16 mouse cellular contexts compared by ENCODE assay signal in genomic region chr2:70201796-70202555, GRCm38 (mm10).
DNase-seq lines count a peak whose midpoint lies in the region; ATAC-seq lines count a peak whose summit lies in the region.
"Had no signal": no experiment of that assay in that cellular context is flagged by ENCODE, and none has a peak within 500 bp of the region (broad histone marks: within the 10 kb centered on the region; RNA-seq: fewer than 3 reads in every experiment).

No protein-coding gene starts in this region.

- 12% methylated on average over 11 of the region's 11 CpGs for WGBS in forebrain, embryonic 11.5 days
- 21% methylated on average over 11 of the region's 11 CpGs for WGBS in hindbrain, embryonic 16.5 days
- WGBS in neural tube, embryonic 13.5 days: 24% methylated on average over 11 of the region's 11 CpGs
- WGBS in heart, embryonic 12.5 days: 44% methylated on average over 11 of the region's 11 CpGs

- peak overlapping the region; percentile 7; the same call in 1 of the 2 replicates for H3K9ac ChIP-seq in forebrain, embryonic 11.5 days (ENCODE audit: low read length)
- H3K9ac ChIP-seq in hindbrain, embryonic 16.5 days (ENCODE audit: low read depth, low read length): peak overlapping the region; percentile 27
- H3K9ac ChIP-seq in neural tube, embryonic 13.5 days: no peak overlapping the region
- no peak overlapping the region for H3K9ac ChIP-seq in heart, embryonic 12.5 days
- H3K9ac ChIP-seq: limb, embryonic 15.5 days had no signal

- H3K36me3 ChIP-seq in forebrain, embryonic 11.5 days (ENCODE audit: control insufficient read depth, insufficient read depth, low read length): no peaks in the 10 kb centered on the region
- H3K36me3 ChIP-seq in hindbrain, embryonic 16.5 days (ENCODE audit: control insufficient read depth, insufficient read depth, low read length): no peaks in the 10 kb centered on the region
- no peaks in the 10 kb centered on the region for H3K36me3 ChIP-seq in neural tube, embryonic 13.5 days
- H3K36me3 ChIP-seq in heart, embryonic 12.5 days: no peaks in the 10 kb centered on the region
- H3K36me3 ChIP-seq: limb, embryonic 15.5 days had no signal

- ATAC-seq in forebrain, embryonic 11.5 days (replicated peaks; ENCODE audit: low FRiP score): peak; percentile 88
- peak; percentile 79 for ATAC-seq in hindbrain, embryonic 16.5 days
- ATAC-seq in neural tube, embryonic 13.5 days (ENCODE audit: low read depth): peak; percentile 74
- no peak for ATAC-seq in heart, embryonic 12.5 days (ENCODE audit: insufficient number of reproducible peaks, low FRiP score)
- ATAC-seq: Patski had no signal

- H3K4me1 ChIP-seq in forebrain, embryonic 11.5 days (replicated peaks; ENCODE audit: control insufficient read depth, insufficient read depth, low read length): peaks cover 20% of the 10 kb centered on the region
- H3K4me1 ChIP-seq in hindbrain, embryonic 16.5 days (ENCODE audit: control insufficient read depth, insufficient read depth, low read depth, low read length): peaks cover 16% of the 10 kb centered on the region
- H3K4me1 ChIP-seq in neural tube, embryonic 13.5 days (replicated peaks): peaks cover 20% of the 10 kb centered on the region
- no peaks in the 10 kb centered on the region for H3K4me1 ChIP-seq in heart, embryonic 12.5 days (replicated peaks)
- H3K4me1 ChIP-seq: megakaryocyte, embryonic 14.5 days had no signal

- H3K27me3 ChIP-seq in forebrain, embryonic 11.5 days (ENCODE audit: control insufficient read depth, insufficient read depth, low read length): peaks cover 14% of the 10 kb centered on the region
- H3K27me3 ChIP-seq in hindbrain, embryonic 16.5 days (replicated peaks; ENCODE audit: control insufficient read depth, insufficient read depth, low read length): no peaks in the 10 kb centered on the region
- H3K27me3 ChIP-seq in neural tube, embryonic 13.5 days: peaks cover 13% of the 10 kb centered on the region; the same call in 1 of the 2 replicates
- peaks cover 19% of the 10 kb centered on the region; the same call in 1 of the 2 replicates for H3K27me3 ChIP-seq in heart, embryonic 12.5 days (replicated peaks)
- H3K27me3 ChIP-seq: limb, embryonic 15.5 days; megakaryocyte, embryonic 14.5 days; Patski had no signal

- peak; percentile 19 for DNase-seq in embryo, embryonic 9.5 days (ENCODE audit: extremely low spot score)
- DNase-seq in forebrain, embryonic 11.5 days (ENCODE audit: low spot score): peak; percentile 72
- no peak for DNase-seq in spleen, postnatal 14 days (ENCODE audit: low spot score in 2 of 2)
- no peak for DNase-seq in right cerebral cortex, postnatal 25 days
- DNase-seq in thymus, postnatal 4 days: no peak
- DNase-seq: adrenal gland, adult 8-10 months; cerebellum, postnatal 36 days; gastrocnemius, postnatal 25 days; kidney, postnatal 36 days; lung, adult 2 months had no signal

- H3K27ac ChIP-seq in forebrain, embryonic 11.5 days (ENCODE audit: low read depth, low read length): peak overlapping the region; percentile 92
- H3K27ac ChIP-seq in hindbrain, embryonic 16.5 days (ENCODE audit: low read depth, low read length): peak overlapping the region; percentile 54
- H3K27ac ChIP-seq in neural tube, embryonic 13.5 days (replicated peaks): peak overlapping the region; percentile 75
- no peak overlapping the region for H3K27ac ChIP-seq in heart, embryonic 12.5 days (ENCODE audit: poor library complexity, severe bottlenecking)
- H3K27ac ChIP-seq: limb, embryonic 15.5 days had no signal

- H3K4me2 ChIP-seq in forebrain, embryonic 11.5 days (ENCODE audit: low read depth, low read length, severe bottlenecking): peak overlapping the region; percentile 42; the same call in 1 of the 2 replicates
- peak overlapping the region; percentile 20 for H3K4me2 ChIP-seq in hindbrain, embryonic 16.5 days (ENCODE audit: low read length)
- peak overlapping the region; percentile 18 for H3K4me2 ChIP-seq in neural tube, embryonic 13.5 days
- H3K4me2 ChIP-seq in heart, embryonic 12.5 days: no peak overlapping the region
- H3K4me2 ChIP-seq: limb, embryonic 15.5 days had no signal

- no peak overlapping the region for H3K4me3 ChIP-seq in forebrain, embryonic 11.5 days (ENCODE audit: low read depth, low read length)
- no peak overlapping the region for H3K4me3 ChIP-seq in hindbrain, embryonic 16.5 days (ENCODE audit: low read length)
- H3K4me3 ChIP-seq in neural tube, embryonic 13.5 days: no peak overlapping the region
- H3K4me3 ChIP-seq in heart, embryonic 12.5 days: no peak overlapping the region
- H3K4me3 ChIP-seq: limb, embryonic 15.5 days; megakaryocyte, embryonic 14.5 days had no signal

- no peaks in the 10 kb centered on the region for H3K9me3 ChIP-seq in forebrain, embryonic 11.5 days (ENCODE audit: control insufficient read depth, low read length)
- H3K9me3 ChIP-seq in hindbrain, embryonic 16.5 days (ENCODE audit: control insufficient read depth, low read length): no peaks in the 10 kb centered on the region
- no peaks in the 10 kb centered on the region for H3K9me3 ChIP-seq in neural tube, embryonic 13.5 days
- H3K9me3 ChIP-seq in heart, embryonic 12.5 days (replicated peaks): no peaks in the 10 kb centered on the region
- H3K9me3 ChIP-seq: limb, embryonic 15.5 days; megakaryocyte, embryonic 14.5 days had no signal

Comparison
In these comparisons a context has a peak if more than half of its experiments do, and no peak if none do; other contexts are left out.
1. DNase-seq: peak in embryo, embryonic 9.5 days (single experiment) and forebrain, embryonic 11.5 days (single experiment); none in spleen, postnatal 14 days (0 of 2), right cerebral cortex, postnatal 25 days (single experiment) and thymus, postnatal 4 days (single experiment).
2. H3K9ac ChIP-seq: peak in forebrain, embryonic 11.5 days (single experiment) and hindbrain, embryonic 16.5 days (single experiment); none in neural tube, embryonic 13.5 days (single experiment) and heart, embryonic 12.5 days (single experiment).